Mouse (Mus musculus): ENCODE results near the gene Cd81.

GRCm38 (mm10) chr7:143033581-143033980 lies 19.0 kb upstream of the Cd81 start:
- TF ChIP-seq CTCF (IDR thresholded peaks at IDR 0.05; ENCODE audit: extremely low read depth, insufficient read length, insufficient replicate concordance, low read depth, low read length) (no peak), POLR2A (IDR thresholded peaks at IDR 0.05; ENCODE audit: low read depth, low read length) (no peak)

Data from small intestine, adult 2 months (tissue).